Mouse (Mus musculus): ENCODE measurements around the gene Psen1.

GRCm38 (mm10) chr12:83702796-83703195 is 14.8 kb downstream of the Psen1 start:
- TF ChIP-seq CTCF (IDR thresholded peaks at IDR 0.05; ENCODE audit: borderline replicate concordance, control insufficient read depth, extremely low read depth, insufficient read depth, low read length, poor library complexity) (no peak), POLR2A (IDR thresholded peaks at IDR 0.05; ENCODE audit: control insufficient read depth, extremely low read depth, insufficient read depth, low read length, poor library complexity) (no peak)

Measured in thymus, adult 2 months (tissue).